Mouse (Mus musculus): ENCODE measurements around the gene Ppt2. TPM values are rescaled to one million over a fixed set of nuclear protein-coding genes. Genes with fewer than 3 reads are reported as not detected.

Ppt2 gene
- polyA plus RNA-seq (2017; shearing (Covaris generic)), result 26.8 TPM

GRCm38 (mm10) chr17:34627943-34628643 lies at the start of gene Ppt2:
Gene Ppt2 (minus strand): TSS chr17:34628510.

GRCm38 (mm10) chr17:34670235-34670634 lies 41.9 kb upstream of the Ppt2 start, which contains the start of gene Tnxb:
Gene Tnxb (plus strand): TSS chr17:34670535.

GRCm38 (mm10) chr17:34646906-34647787 lies 18.8 kb upstream of the Ppt2 start, which contains the start of gene Atf6b:
Gene Atf6b (plus strand): TSS chr17:34647146.

GRCm38 (mm10) chr17:34644608-34645007 lies 16.3 kb upstream of the Ppt2 start, which contains the start of gene Fkbpl:
Gene Fkbpl (plus strand): TSS chr17:34644764.

GRCm38 (mm10) chr17:34629221-34629751 lies 976 bp upstream of the Ppt2 start, which contains the start of gene Prrt1:
Gene Prrt1 (plus strand): TSS chr17:34629533.

GRCm38 (mm10) chr17:34615871-34616270 lies 12.4 kb downstream of the Ppt2 start, which contains the start of gene Egfl8:
Gene Egfl8 (minus strand): TSS chr17:34615971.

GRCm38 (mm10) chr17:34604061-34604508 lies 24.2 kb downstream of the Ppt2 start, which contains the start of gene Agpat1:
Gene Agpat1 (plus strand): TSS chr17:34604262.

GRCm38 (mm10) chr17:34603375-34604060 lies 24.8 kb downstream of the Ppt2 start, which contains the start of gene Rnf5:
Gene Rnf5 (minus strand): TSS chr17:34603690.

GRCm38 (mm10) chr17:34597566-34598095 lies 30.7 kb downstream of the Ppt2 start, which contains the start of gene Ager:
Gene Ager (plus strand): TSS chr17:34597862.

GRCm38 (mm10) chr17:34591029-34591993 lies 37.0 kb downstream of the Ppt2 start, which contains the start of gene Pbx2:
Gene Pbx2 (plus strand): TSS chr17:34591266.

GRCm38 (mm10) chr17:34589681-34590101 lies 38.6 kb downstream of the Ppt2 start, which contains the start of gene Gpsm3:
Gene Gpsm3 (plus strand): TSS chr17:34589806.

Other genes starting within 250 kb of the Ppt2 start
- 2.0 TPM for gene BC051142, start 229.7 kb downstream of the Ppt2 start, polyA plus RNA-seq (2017; shearing (Covaris generic))
- not detected for gene Btnl4, start 151.2 kb downstream of the Ppt2 start, polyA plus RNA-seq (2017; shearing (Covaris generic))
- not detected for gene Btnl6, start 111.2 kb downstream of the Ppt2 start, polyA plus RNA-seq (2017; shearing (Covaris generic))
- 0.48 TPM for gene Notch4, start 64.2 kb downstream of the Ppt2 start, polyA plus RNA-seq (2017; shearing (Covaris generic))
- gene Gpsm3, start 38.7 kb downstream of the Ppt2 start, polyA plus RNA-seq (2017; shearing (Covaris generic)), result 354 TPM
- 11.9 TPM for gene Pbx2, start 37.2 kb downstream of the Ppt2 start, polyA plus RNA-seq (2017; shearing (Covaris generic))
- gene Ager, start 30.6 kb downstream of the Ppt2 start, polyA plus RNA-seq (2017; shearing (Covaris generic)), result 4.2 TPM
- 114 TPM for gene Rnf5, start 24.8 kb downstream of the Ppt2 start, polyA plus RNA-seq (2017; shearing (Covaris generic))
- gene Agpat1, start 24.2 kb downstream of the Ppt2 start, polyA plus RNA-seq (2017; shearing (Covaris generic)), result 25.7 TPM
- 3.9 TPM for gene Egfl8, start 12.5 kb downstream of the Ppt2 start, polyA plus RNA-seq (2017; shearing (Covaris generic))
- 2.9 TPM for gene Prrt1, start 1.0 kb upstream of the Ppt2 start, polyA plus RNA-seq (2017; shearing (Covaris generic))
- 6.2 TPM for gene Fkbpl, start 16.3 kb upstream of the Ppt2 start, polyA plus RNA-seq (2017; shearing (Covaris generic))
- 61.4 TPM for gene Atf6b, start 18.6 kb upstream of the Ppt2 start, polyA plus RNA-seq (2017; shearing (Covaris generic))
- not detected for gene Tnxb, start 42.0 kb upstream of the Ppt2 start, polyA plus RNA-seq (2017; shearing (Covaris generic))
- 0.07 TPM for gene C4b, start 115.4 kb upstream of the Ppt2 start, polyA plus RNA-seq (2017; shearing (Covaris generic))
- gene Cyp21a1, start 176.1 kb upstream of the Ppt2 start, polyA plus RNA-seq (2017; shearing (Covaris generic)), result not detected
- 39.7 TPM for gene Stk19, start 208.4 kb upstream of the Ppt2 start, polyA plus RNA-seq (2017; shearing (Covaris generic))
- 76.3 TPM for gene Dxo, start 208.5 kb upstream of the Ppt2 start, polyA plus RNA-seq (2017; shearing (Covaris generic))
- gene Skiv2l, start 221.7 kb upstream of the Ppt2 start, polyA plus RNA-seq (2017; shearing (Covaris generic)), result 143 TPM
- gene Nelfe, start 221.9 kb upstream of the Ppt2 start, polyA plus RNA-seq (2017; shearing (Covaris generic)), result 39.1 TPM
- 2.2 TPM for gene Cfb, start 234.0 kb upstream of the Ppt2 start, polyA plus RNA-seq (2017; shearing (Covaris generic))